Mouse (Mus musculus) MEL (cell line): ENCODE results near the gene Mrps24. TPM values are rescaled to one million over a fixed set of nuclear protein-coding genes. Genes with fewer than 3 reads are reported as not detected.

Experiments used
- DNase-seq: peaks from one replicate; pipeline ENCODE4 v3.0.0; 2011; ENCODE audit warnings: low read depth, low spot score
- H3K27ac ChIP-seq: 2 replicates; pipeline ENCODE4 v1.5.1; 2012; ENCODE audit warnings: low read depth, mild to moderate bottlenecking, control low read depth, low read length, moderate library complexity; ENCODE audit not compliant: control insufficient read depth
- H3K27me3 ChIP-seq, 2 experiments: fragments of 150-350 bp in 1 of 2; sonication (generic) in 1 of 2; 2 replicates each; pipeline ENCODE4 v1.6.1; 2012; ENCODE audit warnings: low read length in 2 of 2, mild to moderate bottlenecking in 2 of 2, improper control_type of control experiment in 1 of 2, moderate library complexity in 1 of 2; ENCODE audit not compliant: insufficient read depth in 2 of 2, control insufficient read depth in 1 of 2
- H3K36me3 ChIP-seq, 2 experiments: 2 replicates each; pipeline ENCODE4 v1.6.1; 2012 to 2014; ENCODE audit warnings: low read length in 2 of 2, improper control_type of control experiment in 1 of 2, inconsistent platforms in 1 of 2, mild to moderate bottlenecking in 1 of 2; ENCODE audit not compliant: insufficient read depth in 2 of 2, control insufficient read depth in 1 of 2
- H3K4me1 ChIP-seq, 2 experiments: fragments of 150-350 bp in 1 of 2; sonication (generic) in 1 of 2; 2 replicates each; pipeline ENCODE4 v1.6.1; 2012; ENCODE audit warnings: low read length in 2 of 2, improper control_type of control experiment in 1 of 2, mild to moderate bottlenecking in 1 of 2; ENCODE audit not compliant: insufficient read depth in 2 of 2, control insufficient read depth in 1 of 2
- H3K4me3 ChIP-seq, 2 experiments: fragments of 150-350 bp in 1 of 2; sonication (generic) in 1 of 2; 2 replicates each; pipeline ENCODE4 v1.5.1; 2012; ENCODE audit warnings: low read depth in 2 of 2, low read length in 2 of 2, mild to moderate bottlenecking in 2 of 2, moderate library complexity in 2 of 2, control low read depth in 1 of 2, improper control_type of control experiment in 1 of 2; ENCODE audit not compliant: control insufficient read depth in 1 of 2, insufficient read depth in 1 of 2
- H3K79me2 ChIP-seq: 2 replicates; pipeline ENCODE4 v1.6.1; 2012; ENCODE audit warnings: mild to moderate bottlenecking, low read length, moderate library complexity; ENCODE audit not compliant: control insufficient read depth, poor library complexity, insufficient read depth
- H3K9ac ChIP-seq: 2 replicates; pipeline ENCODE4 v1.6.1; 2012; ENCODE audit warnings: low read depth, mild to moderate bottlenecking, control low read depth, low read length, moderate library complexity; ENCODE audit not compliant: control insufficient read depth, poor library complexity, severe bottlenecking
- H3K9me3 ChIP-seq: fragments of 150-350 bp; sonication (generic); replicated peaks from 2 replicates; pipeline ENCODE4 v1.6.1; 2012; ENCODE audit warnings: mild to moderate bottlenecking, low read length, improper control_type of control experiment, moderate library complexity; ENCODE audit not compliant: insufficient read depth
- BHLHE40 ChIP-seq: IDR thresholded peaks from 2 replicates; pipeline ENCODE4 v1.6.1; 2012; ENCODE audit warnings: low read depth, mild to moderate bottlenecking, inconsistent platforms, low read length, improper control_type of control experiment, borderline replicate concordance
- CTCF ChIP-seq, 3 experiments: IDR thresholded peaks in 2 of 3; conservative IDR thresholded peaks in 1 of 3; 2 replicates each; pipeline ENCODE4 v1.5.1; 2011 to 2012; ENCODE audit warnings: low read length in 3 of 3, low read depth in 2 of 3, mild to moderate bottlenecking in 2 of 3, improper control_type of control experiment in 1 of 3, inconsistent platforms in 1 of 3, mixed read lengths in 1 of 3, moderate library complexity in 1 of 3; ENCODE audit not compliant: control insufficient read depth in 1 of 3, insufficient read depth in 1 of 3, poor library complexity in 1 of 3, severe bottlenecking in 1 of 3
- E2F4 ChIP-seq: IDR thresholded peaks from 2 replicates; pipeline ENCODE4 v1.6.1; 2011; ENCODE audit warnings: low read depth, low read length, improper control_type of control experiment, borderline replicate concordance
- ELF1 ChIP-seq: IDR thresholded peaks from 2 replicates; pipeline ENCODE4 v1.6.1; 2014; ENCODE audit warnings: low read depth, mild to moderate bottlenecking, inconsistent platforms, low read length, improper control_type of control experiment, moderate library complexity
- MAZ ChIP-seq: IDR thresholded peaks from 2 replicates; pipeline ENCODE4 v1.6.1; 2012; ENCODE audit warnings: low read depth, mild to moderate bottlenecking, inconsistent platforms, low read length, improper control_type of control experiment
- MYC ChIP-seq: IDR thresholded peaks from 2 replicates; pipeline ENCODE4 v1.6.1; 2011; ENCODE audit warnings: low read depth, mild to moderate bottlenecking, low read length, improper control_type of control experiment, moderate library complexity
- NELFE ChIP-seq: IDR thresholded peaks from 2 replicates; pipeline ENCODE4 v1.6.1; 2011; ENCODE audit warnings: low read depth, low read length, improper control_type of control experiment
- POLR2A ChIP-seq, 2 experiments: IDR thresholded peaks; 2 replicates each; pipeline ENCODE4 v1.6.1; 2011 to 2012; ENCODE audit warnings: low read length in 2 of 2, mild to moderate bottlenecking in 2 of 2, control low read depth in 1 of 2, improper control_type of control experiment in 1 of 2, low read depth in 1 of 2, moderate library complexity in 1 of 2; ENCODE audit not compliant: control insufficient read depth in 1 of 2, insufficient read depth in 1 of 2, poor library complexity in 1 of 2
- POLR2AphosphoS2 ChIP-seq: IDR thresholded peaks from 2 replicates; pipeline ENCODE4 v1.6.1; 2011; ENCODE audit warnings: low read length, improper control_type of control experiment
- RCOR1 ChIP-seq: IDR thresholded peaks from 2 replicates; pipeline ENCODE4 v1.6.1; 2012; ENCODE audit warnings: low read depth, mild to moderate bottlenecking, inconsistent platforms, low read length, improper control_type of control experiment
- USF1 ChIP-seq: IDR thresholded peaks from 2 replicates; pipeline ENCODE4 v1.6.1; 2014; ENCODE audit warnings: low read depth, mild to moderate bottlenecking, inconsistent platforms, low read length, improper control_type of control experiment, moderate library complexity
- USF2 ChIP-seq, 2 experiments: IDR thresholded peaks; 2 replicates each; pipeline ENCODE4 v1.6.1; 2011 to 2012; ENCODE audit warnings: improper control_type of control experiment in 2 of 2, low read length in 2 of 2, borderline replicate concordance in 1 of 2, inconsistent platforms in 1 of 2, low read depth in 1 of 2, mild to moderate bottlenecking in 1 of 2; ENCODE audit not compliant: insufficient read depth in 1 of 2
- ZC3H11A ChIP-seq: IDR thresholded peaks from 2 replicates; pipeline ENCODE4 v1.6.1; 2012; ENCODE audit warnings: low read depth, mild to moderate bottlenecking, inconsistent platforms, low read length, improper control_type of control experiment
- ZKSCAN1 ChIP-seq: IDR thresholded peaks from 2 replicates; pipeline ENCODE4 v1.6.1; 2012; ENCODE audit warnings: low read depth, mild to moderate bottlenecking, inconsistent platforms, low read length, improper control_type of control experiment, moderate library complexity
- polyA plus RNA-seq, 2 experiments: library from polyadenylated mRNA; stranded (reverse) in 1 of 2; unstranded in 1 of 2; fragments of >175 nt in 1 of 2; fragments of >200 nt in 1 of 2; gene quantifications; 2 replicates each; pipeline versions ENCODE4 v1.2.1 to v1.2.4; 2012; ENCODE audit warnings: low replicate concordance in 2 of 2, low read depth in 1 of 2; ENCODE audit not compliant: insufficient read length in 2 of 2, insufficient read depth in 1 of 2, missing spikeins in 1 of 2
- total RNA-seq: library from RNA; depleted of rRNA; stranded (reverse); fragments of 300-350 nt; gene quantifications from 2 replicates; pipeline ENCODE4 v1.2.3, GENCODE M21; 2012

Mrps24 gene
- total and polyA plus RNA-seq, 3 experiments = 163 to 184 TPM; not detected in 1

DNA sequence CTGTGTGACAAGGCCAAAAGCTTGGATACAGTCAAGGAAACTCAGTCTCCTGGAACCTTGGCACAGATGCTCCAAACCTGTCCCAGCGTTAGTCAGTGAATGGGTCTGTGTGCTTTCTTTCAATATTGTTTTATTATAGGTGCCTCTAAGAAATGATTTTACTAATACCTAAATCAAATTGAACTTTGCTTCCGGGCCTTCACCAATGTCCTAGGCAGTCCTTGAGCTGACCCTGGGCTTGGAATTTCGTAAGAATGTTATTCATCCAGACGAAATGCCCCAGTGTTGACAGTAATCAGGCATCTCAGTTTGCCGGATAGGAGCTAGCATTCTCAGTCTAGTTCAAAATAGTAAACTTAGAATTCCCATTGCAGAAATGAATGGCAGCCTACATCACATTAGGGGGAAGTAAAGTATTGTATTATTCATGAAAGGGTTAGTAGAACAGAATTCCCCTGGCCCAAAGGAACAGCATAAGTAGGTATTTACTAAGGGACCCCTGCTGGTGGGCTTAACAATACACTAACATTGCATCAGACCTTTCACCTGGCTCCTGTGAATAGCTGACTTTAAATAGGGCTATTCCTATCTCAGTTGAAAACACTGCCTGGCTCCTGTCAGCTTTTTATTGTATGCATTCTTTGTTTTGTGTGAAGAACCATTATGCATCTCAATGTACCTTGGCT is 13.1 kb downstream of the Mrps24 start:
- Histone ChIP-seq H3K36me3 (peaks cover 0 to 37% of the 10 kb centered on the region in 2 experiments; a peak in 2 of 4 replicates), H3K79me2 (peaks cover 20% of the 10 kb centered on the region), H3K9me3 (no peaks in the 10 kb centered on the region), H3K9ac (no peak overlapping the region), H3K4me1 (peaks cover 18 to 36% of the 10 kb centered on the region in 2 experiments), H3K27ac (peak overlapping the region; percentile 63; the same call in 1 of the 2 replicates), H3K27me3 (no peaks in the 10 kb centered on the region; a peak in 1 of 4 replicates), H3K4me3 (no peak overlapping the region)
- no peak for DNase-seq
- no peak for TF ChIP-seq ZKSCAN1
- no peak; a peak in 1 of 6 replicates for TF ChIP-seq CTCF (IDR thresholded peaks at IDR 0.05 in 2 of 3, conservative IDR thresholded peaks at IDR 0.05 in 1 of 3; ENCODE audit: control insufficient read depth in 1 of 3, insufficient read depth in 1 of 3, low read depth in 2 of 3, low read length in 3 of 3, poor library complexity in 1 of 3, severe bottlenecking in 1 of 3)
- TF ChIP-seq ZC3H11A = no peak
- TF ChIP-seq RCOR1 = no peak
- no peak for TF ChIP-seq USF1
- TF ChIP-seq BHLHE40 = no peak
- no peak for TF ChIP-seq POLR2A (IDR thresholded peaks at IDR 0.05; ENCODE audit: control insufficient read depth in 1 of 2, insufficient read depth in 1 of 2, low read depth in 1 of 2, low read length in 2 of 2, poor library complexity in 1 of 2)
- no peak for TF ChIP-seq NELFE
- TF ChIP-seq USF2 (IDR thresholded peaks at IDR 0.05; ENCODE audit: borderline replicate concordance in 1 of 2, insufficient read depth in 1 of 2, low read depth in 1 of 2, low read length in 2 of 2) = no peak
- TF ChIP-seq ELF1 = no peak
- no peak for TF ChIP-seq E2F4

DNA sequence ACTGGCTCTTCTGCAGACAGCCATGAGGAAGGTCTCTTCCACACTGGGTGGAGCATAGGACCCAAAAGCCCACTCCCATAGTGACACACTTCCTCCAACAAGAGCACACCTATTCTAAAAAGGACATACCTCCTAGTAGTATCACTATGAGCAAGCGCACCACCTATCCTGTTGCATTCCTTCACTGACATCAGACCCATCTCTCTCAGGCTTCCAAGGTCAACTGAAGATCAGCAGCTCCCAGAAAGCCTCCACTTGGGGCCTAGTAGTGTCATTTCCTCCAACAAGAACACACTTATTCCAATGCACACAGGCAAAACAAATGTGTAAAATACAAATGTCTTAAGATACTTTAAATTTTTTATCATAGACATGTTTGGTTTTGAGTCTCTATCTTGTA is 13.7 kb downstream of the Mrps24 start:
- no peaks in the 10 kb centered on the region for H3K9me3 ChIP-seq
- no peak overlapping the region for H3K9ac ChIP-seq
- no peak for DNase-seq
- H3K4me3 ChIP-seq = no peak overlapping the region
- no peaks in the 10 kb centered on the region; a peak in 1 of 4 replicates for H3K27me3 ChIP-seq
- TF ChIP-seq POLR2AphosphoS2 = 0 out of 2 replicates have a peak, but pooled peaks have one; percentile 6
- TF ChIP-seq MYC = 0 out of 2 replicates have a peak, but pooled peaks have one; percentile 8
- TF ChIP-seq MAZ = no peak
- TF ChIP-seq, all 39 proteins: peak for 2
- peaks cover 0 to 37% of the 10 kb centered on the region in 2 experiments; a peak in 2 of 4 replicates for H3K36me3 ChIP-seq
- peak overlapping the region; percentile 63 for H3K27ac ChIP-seq
- H3K4me1 ChIP-seq = peaks cover 18 to 36% of the 10 kb centered on the region in 2 experiments
- peaks cover 14% of the 10 kb centered on the region for H3K79me2 ChIP-seq
